ENCODE assay signal across 8 mouse cellular contexts in the genomic region with DNA sequence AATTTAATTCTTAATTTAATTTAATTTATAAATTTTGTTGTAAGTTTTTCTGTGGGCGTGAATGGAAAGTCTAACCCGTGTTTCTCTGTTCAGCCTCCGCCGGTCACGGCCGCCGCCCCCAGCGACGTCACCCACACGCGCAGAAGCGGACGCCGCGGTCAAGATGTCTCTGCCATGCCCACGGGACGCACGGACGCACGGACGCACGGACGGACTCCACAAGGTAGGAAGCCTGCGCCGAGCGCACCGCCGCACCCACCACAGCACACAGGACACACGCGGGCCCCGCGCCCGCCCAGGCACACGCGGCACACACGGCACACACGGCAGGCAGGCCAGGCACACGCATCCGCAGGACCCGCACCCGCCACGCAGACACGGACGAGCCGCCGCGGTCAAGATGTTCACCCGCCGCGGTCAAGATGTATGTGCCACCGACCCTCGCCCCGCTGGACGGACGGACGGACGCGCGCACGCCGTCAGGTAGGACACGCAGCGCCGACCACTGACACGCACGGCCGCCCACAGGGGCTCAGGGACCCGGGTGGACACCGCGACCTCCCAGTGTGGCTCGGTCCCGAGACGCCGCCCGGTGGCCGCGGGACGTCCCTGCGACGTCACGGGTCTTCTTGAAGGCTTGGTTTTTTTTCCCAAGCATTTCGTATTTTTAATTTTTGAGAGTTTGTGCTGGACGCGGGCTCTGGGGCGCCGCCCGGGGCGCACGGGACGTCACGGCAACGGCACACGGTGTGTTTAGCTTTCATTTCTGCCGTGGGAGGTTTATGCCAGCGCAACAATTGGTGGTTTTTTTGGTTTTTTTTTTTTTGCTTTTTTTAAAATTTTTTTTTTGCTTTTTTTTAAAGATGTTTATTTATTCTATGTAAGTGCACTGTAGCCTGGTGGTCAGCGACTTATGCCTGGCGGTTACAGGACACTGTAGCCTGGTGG. TPM values are rescaled to one million over a fixed set of nuclear protein-coding genes. Genes with fewer than 3 reads are reported as not detected.
DNase-seq lines count a peak whose midpoint lies in the region; ATAC-seq lines count a peak whose summit lies in the region.
"Not testable (repeated sequence)": the region's sequence is repeated elsewhere in the genome, so short reads cannot be mapped to it uniquely, and the experiment has no call there.

No protein-coding gene starts in this region.

- DNase-seq in NIH3T3 (ENCODE audit: low read depth), result peak; percentile 91
- peak; percentile 67 to 80 for DNase-seq in cerebellum, postnatal 25 days
- DNase-seq in frontal cortex, postnatal 10 days (ENCODE audit: low spot score in 2 of 2), result peak; percentile 88 to 90
- peak; percentile 81 for DNase-seq in limb, embryonic 10.5 days (ENCODE audit: low spot score)
- peak; percentile 68 for DNase-seq in midbrain, embryonic 10.5 days (ENCODE audit: low spot score)
- DNase-seq in right cerebral cortex, postnatal 4 days, result peak; percentile 82
- DNase-seq in yolk sac, embryonic 10.5 days (ENCODE audit: low spot score), result peak; percentile 65

- H3K9ac ChIP-seq in hindbrain, embryonic 15.5 days, result not testable (repeated sequence)

- H3K9me3 ChIP-seq in hindbrain, embryonic 15.5 days, result peaks cover 17% of the 10 kb centered on the region
- peaks cover 30% of the 10 kb centered on the region for H3K9me3 ChIP-seq in limb, embryonic 10.5 days (replicated peaks)
- peaks cover 51% of the 10 kb centered on the region for H3K9me3 ChIP-seq in midbrain, embryonic 10.5 days (replicated peaks)

- not testable (repeated sequence) for H3K36me3 ChIP-seq in hindbrain, embryonic 15.5 days
- H3K36me3 ChIP-seq in limb, embryonic 10.5 days, result peaks cover 20% of the 10 kb centered on the region
- peaks cover 19% of the 10 kb centered on the region for H3K36me3 ChIP-seq in midbrain, embryonic 10.5 days

- H3K27ac ChIP-seq in hindbrain, embryonic 15.5 days (replicated peaks); limb, embryonic 10.5 days; midbrain, embryonic 10.5 days (replicated peaks): not testable (repeated sequence)

- ATAC-seq in hindbrain, embryonic 15.5 days (ENCODE audit: low FRiP score, low read depth), result peak; percentile 52

- not testable (repeated sequence) for H3K4me3 ChIP-seq in hindbrain, embryonic 15.5 days
- peak overlapping the region; percentile 55 for H3K4me3 ChIP-seq in limb, embryonic 10.5 days
- H3K4me3 ChIP-seq in midbrain, embryonic 10.5 days, result peak overlapping the region; percentile 58

- H3K4me1 ChIP-seq in hindbrain, embryonic 15.5 days (replicated peaks), result not testable (repeated sequence)
- peaks cover 14% of the 10 kb centered on the region; the same call in 1 of the 2 replicates for H3K4me1 ChIP-seq in limb, embryonic 10.5 days
- H3K4me1 ChIP-seq in midbrain, embryonic 10.5 days, result peaks cover 27% of the 10 kb centered on the region

- H3K4me2 ChIP-seq in hindbrain, embryonic 15.5 days, result not testable (repeated sequence)

- 82% methylated on average over 97 of the region's 97 CpGs for WGBS in hindbrain, embryonic 15.5 days
- 86% methylated on average over 97 of the region's 97 CpGs for WGBS in limb, embryonic 10.5 days
- 86% methylated on average over 97 of the region's 97 CpGs for WGBS in midbrain, embryonic 10.5 days

- H3K27me3 ChIP-seq in hindbrain, embryonic 15.5 days; limb, embryonic 10.5 days (ENCODE audit: low read depth, poor library complexity, severe bottlenecking); midbrain, embryonic 10.5 days (ENCODE audit: low read depth, poor library complexity, severe bottlenecking): not testable (repeated sequence)

RNA-seq across cellular contexts. Expression of a gene that starts 1.4 kb away (rescaled TPM):
- 195 and 248 TPM in 2 replicates for polyA plus RNA-seq in hindbrain, embryonic 15.5 days (2015; fragmentation: Nextera tagmentation; extraction: Ambion mirVana)
- polyA plus RNA-seq in limb, embryonic 10.5 days (2016; fragmentation: Nextera tagmentation; extraction: Ambion mirVana), result 253 and 254 TPM in 2 replicates
- 224 and 306 TPM in 2 replicates for polyA plus RNA-seq in midbrain, embryonic 10.5 days (2016; fragmentation: Nextera tagmentation; extraction: Ambion mirVana)
